Mouse (Mus musculus): ENCODE data around the gene Tnrc6a.

The Tnrc6a gene

GRCm38 (mm10) chr7:123244833-123245232, 121.1 kb downstream of the Tnrc6a start:
- no peak for DNase-seq
